ENCODE assay signal across 9 mouse cellular contexts in genomic region chr15:7084780-7085497, GRCm38 (mm10). TPM values are rescaled to one million over a fixed set of nuclear protein-coding genes. Genes with fewer than 3 reads are reported as not detected.
DNase-seq lines count a peak whose midpoint lies in the region; ATAC-seq and TF ChIP-seq lines count a peak whose summit lies in the region.
"Had no signal": no experiment of that assay in that cellular context is flagged by ENCODE, and none has a peak within 500 bp of the region (broad histone marks: within the 10 kb centered on the region; RNA-seq: fewer than 3 reads in every experiment).

No protein-coding gene starts in this region.

- H3K36me3 ChIP-seq in lung, postnatal 0 days (ENCODE audit: insufficient read depth, low read length): no peaks in the 10 kb centered on the region
- H3K36me3 ChIP-seq in hindbrain, embryonic 16.5 days (ENCODE audit: control insufficient read depth, insufficient read depth, low read length): no peaks in the 10 kb centered on the region

- H3K4me2 ChIP-seq in lung, postnatal 0 days (replicated peaks; ENCODE audit: low read depth, low read length): no peak overlapping the region
- no peak overlapping the region for H3K4me2 ChIP-seq in hindbrain, embryonic 16.5 days (ENCODE audit: low read length)

- no peaks in the 10 kb centered on the region for H3K9me3 ChIP-seq in lung, postnatal 0 days (ENCODE audit: low read length)
- H3K9me3 ChIP-seq in hindbrain, embryonic 16.5 days (ENCODE audit: control insufficient read depth, low read length): no peaks in the 10 kb centered on the region

- H3K4me3 ChIP-seq in lung, postnatal 0 days (ENCODE audit: low read depth, low read length): no peak overlapping the region
- H3K4me3 ChIP-seq in lung, adult 2 months (replicated peaks; ENCODE audit: extremely low read depth, low read depth, low read length): no peak overlapping the region
- no peak overlapping the region for H3K4me3 ChIP-seq in hindbrain, embryonic 16.5 days (ENCODE audit: low read length)
- H3K4me3 ChIP-seq: erythroblast, embryonic 14.5 days had no signal

- H3K27ac ChIP-seq in lung, postnatal 0 days (ENCODE audit: low read length): no peak overlapping the region
- peak overlapping the region; percentile 40 for H3K27ac ChIP-seq in hindbrain, embryonic 16.5 days (ENCODE audit: low read depth, low read length)

- H3K4me1 ChIP-seq in lung, postnatal 0 days (ENCODE audit: insufficient read depth, low read depth, low read length): no peaks in the 10 kb centered on the region
- H3K4me1 ChIP-seq in lung, adult 2 months (ENCODE audit: control insufficient read depth, insufficient read depth, low read length): peaks cover 8% of the 10 kb centered on the region
- H3K4me1 ChIP-seq in hindbrain, embryonic 16.5 days (ENCODE audit: control insufficient read depth, insufficient read depth, low read depth, low read length): no peaks in the 10 kb centered on the region; the same call in 1 of the 2 replicates

- WGBS in lung, postnatal 0 days: 40% methylated on average over 8 of the region's 8 CpGs
- WGBS in lung, adult 2 months: 43% methylated on average over 8 of the region's 8 CpGs
- WGBS in hindbrain, embryonic 16.5 days: 37% methylated on average over 8 of the region's 8 CpGs

- 0 out of 2 replicates have a peak, but pooled peaks have one; percentile 17 for ATAC-seq in lung, postnatal 0 days
- ATAC-seq in hindbrain, embryonic 16.5 days: peak; percentile 53; the same call in 1 of the 2 replicates

- TF ChIP-seq POLR2A in lung, adult 2 months (IDR thresholded peaks at IDR 0.05; ENCODE audit: borderline replicate concordance, extremely low read depth, low read depth, low read length): no peak

- TF ChIP-seq CTCF in lung, postnatal 0 days (IDR thresholded peaks at IDR 0.05): no peak
- no peak for TF ChIP-seq CTCF in lung, adult 2 months (IDR thresholded peaks at IDR 0.05; ENCODE audit: insufficient read depth, low read length)

- TF ChIP-seq EP300 in lung, postnatal 0 days (IDR thresholded peaks at IDR 0.05): no peak

- H3K27me3 ChIP-seq in lung, postnatal 0 days (replicated peaks; ENCODE audit: insufficient read depth, low read length): no peaks in the 10 kb centered on the region
- H3K27me3 ChIP-seq in hindbrain, embryonic 16.5 days (replicated peaks; ENCODE audit: control insufficient read depth, insufficient read depth, low read length): no peaks in the 10 kb centered on the region

- peak; percentile 12 to 20 for DNase-seq in cerebellum, postnatal 14 days
- DNase-seq in cerebellum, adult 11-12 months: no peak
- DNase-seq in lung, postnatal 0 days (ENCODE audit: low spot score): peak; percentile 61
- no peak for DNase-seq in lung, adult 2 months
- peak; percentile 73 for DNase-seq in skeletal muscle tissue, adult 2 months (ENCODE audit: low read depth, low spot score)
- DNase-seq in testis, postnatal 10 days (ENCODE audit: low spot score): no peak
- DNase-seq in urinary bladder, postnatal 25 days (ENCODE audit: low spot score): no peak

- H3K9ac ChIP-seq in lung, postnatal 0 days (replicated peaks; ENCODE audit: low read depth): no peak overlapping the region
- H3K9ac ChIP-seq in hindbrain, embryonic 16.5 days (ENCODE audit: low read depth, low read length): no peak overlapping the region

RNA-seq across cellular contexts. Expression of gene Lifr, which starts 5.5 kb away (rescaled TPM):
- 29.7 and 35.5 TPM in 2 replicates for polyA plus RNA-seq in lung, postnatal 0 days (2015; fragmentation: Nextera tagmentation; extraction: Ambion mirVana)
- 101 and 222 TPM in 2 replicates for polyA plus RNA-seq in lung, adult 2 months (2012; rRNA removed)
- 16.8 and 18.2 TPM in 2 replicates for polyA plus RNA-seq in hindbrain, embryonic 16.5 days (2015; fragmentation: Nextera tagmentation; extraction: Ambion mirVana)
- polyA plus RNA-seq: erythroblast, embryonic 14.5 days had no signal

Comparison
In these comparisons a context has a peak if more than half of its experiments do, and no peak if none do; other contexts are left out.
1. DNase-seq: peak in cerebellum, postnatal 14 days (2 of 2), lung, postnatal 0 days (single experiment) and skeletal muscle tissue, adult 2 months (single experiment); none in cerebellum, adult 11-12 months (single experiment), lung, adult 2 months (single experiment), testis, postnatal 10 days (single experiment) and urinary bladder, postnatal 25 days (single experiment).